Mouse (Mus musculus) spleen, adult 2 months (tissue): ENCODE data around the gene Aspdh. TPM values are rescaled to one million over a fixed set of nuclear protein-coding genes. Genes with fewer than 3 reads are reported as not detected.

Experiments
- DNase-seq, 2 experiments: peaks; one replicate each; pipeline versions ENCODE4 v3.0.0 to v3.0.0-alpha.2; 2012 to 2021; ENCODE audit warnings: low spot score in 2 of 2, low read depth in 1 of 2
- H3K27ac ChIP-seq: fragments of 200-500 bp; 2 replicates; pipeline ENCODE4 v1.5.1; 2012; ENCODE audit warnings: low read length, inconsistent platforms; ENCODE audit not compliant: insufficient read depth
- H3K27me3 ChIP-seq: fragments of 200-500 bp; 2 replicates; pipeline ENCODE4 v1.6.1; 2012; ENCODE audit warnings: mild to moderate bottlenecking, moderate library complexity, low read length, inconsistent platforms; ENCODE audit not compliant: control insufficient read depth, insufficient read depth
- H3K36me3 ChIP-seq: fragments of 200-500 bp; 2 replicates; pipeline ENCODE4 v1.6.1; 2012; ENCODE audit warnings: mild to moderate bottlenecking, low read length, inconsistent platforms; ENCODE audit not compliant: control insufficient read depth, insufficient read depth
- H3K4me1 ChIP-seq: fragments of 200-500 bp; 2 replicates; pipeline ENCODE4 v1.6.1; 2011; ENCODE audit warnings: inconsistent platforms; ENCODE audit not compliant: control insufficient read depth, insufficient read depth, insufficient read length
- H3K4me3 ChIP-seq: fragments of 200-500 bp; 2 replicates; pipeline ENCODE4 v1.5.1; 2011; ENCODE audit warnings: mild to moderate bottlenecking, inconsistent platforms; ENCODE audit not compliant: insufficient read depth, insufficient read length; ENCODE audit errors: extremely low read depth
- CTCF ChIP-seq: fragments of 200-500 bp; IDR thresholded peaks from 2 replicates; pipeline ENCODE4 v1.5.1; 2011; ENCODE audit warnings: mild to moderate bottlenecking, inconsistent platforms; ENCODE audit not compliant: insufficient read depth, insufficient read length, insufficient replicate concordance; ENCODE audit errors: extremely low read depth
- POLR2A ChIP-seq: fragments of 200-500 bp; IDR thresholded peaks from 2 replicates; pipeline ENCODE4 v1.6.1; 2011; ENCODE audit warnings: low read depth, low read length, inconsistent platforms
- WGBS: fragments of 180-500 bp; shearing (Covaris S2); methylation state at CpG from one replicate; pipeline ENCODE4 v1.1.7; 2018; 5-methylcytosine and 5-hydroxymethylcytosine counted together
- polyA plus RNA-seq: library from polyadenylated mRNA; depleted of rRNA; stranded (reverse); fragments of >200 nt; gene quantifications from 2 replicates; pipeline ENCODE4 v1.2.3, GENCODE M21; 2012

Aspdh gene
- polyA plus RNA-seq, 1 experiment = not detected

- 33% methylated on average over 1 of the region's 1 CpGs for WGBS
- Histone ChIP-seq H3K36me3 (no peaks in the 10 kb centered on the region), H3K4me3 (no peak overlapping the region), H3K4me1 (0 out of 2 replicates have a peak, but pooled peaks cover 4% of the 10 kb centered on the region), H3K27ac (no peak overlapping the region), H3K27me3 (peaks cover 5% of the 10 kb centered on the region; the same call in 1 of the 2 replicates)
- no peak for DNase-seq
- no peak for TF ChIP-seq POLR2A
- no peak for TF ChIP-seq CTCF
These were observed 7.3 kb downstream of the Aspdh start for GRCm38 (mm10) chr7:44472558-44472885.

GRCm38 (mm10) chr7:44472961-44473646 lies 7.9 kb downstream of the Aspdh start:
- 0 out of 2 replicates have a peak, but pooled peaks cover 4% of the 10 kb centered on the region for H3K4me1 ChIP-seq
- whole genome bisulfite sequencing = 38% methylated on average over 9 of the region's 9 CpGs
- no peak for DNase-seq
- H3K27me3 ChIP-seq = peaks cover 5% of the 10 kb centered on the region; the same call in 1 of the 2 replicates
- no peak overlapping the region for H3K27ac ChIP-seq
- TF ChIP-seq CTCF = no peak
- TF ChIP-seq POLR2A = no peak
- H3K4me3 ChIP-seq = no peak overlapping the region
- H3K36me3 ChIP-seq = no peaks in the 10 kb centered on the region

GRCm38 (mm10) chr7:44474419-44474818 lies 9.2 kb downstream of the Aspdh start:
- WGBS = 49% methylated on average over 4 of the region's 4 CpGs
- no peaks in the 10 kb centered on the region for H3K4me1 ChIP-seq
- H3K27me3 ChIP-seq = peaks cover 5% of the 10 kb centered on the region; the same call in 1 of the 2 replicates
- H3K27ac ChIP-seq = no peak overlapping the region
- TF ChIP-seq CTCF (no peak), POLR2A (no peak)
- H3K36me3 ChIP-seq = no peaks in the 10 kb centered on the region
- DNase-seq = no peak
- H3K4me3 ChIP-seq = no peak overlapping the region

- WGBS = 31% methylated on average over 5 of the region's 5 CpGs
- Histone ChIP-seq H3K36me3 (no peaks in the 10 kb centered on the region), H3K27me3 (peaks cover 5% of the 10 kb centered on the region; the same call in 1 of the 2 replicates), H3K4me1 (no peaks in the 10 kb centered on the region), H3K4me3 (no peak overlapping the region), H3K27ac (no peak overlapping the region)
- DNase-seq = no peak
- TF ChIP-seq CTCF (no peak), POLR2A (no peak)
These were observed 9.9 kb downstream of the Aspdh start for GRCm38 (mm10) chr7:44475046-44475614.

- no peak overlapping the region for H3K27ac ChIP-seq
These were observed 17.7 kb downstream of the Aspdh start for GRCm38 (mm10) chr7:44482836-44483435.

GRCm38 (mm10) chr7:44484109-44484508 lies 18.9 kb downstream of the Aspdh start:
- Histone ChIP-seq H3K27me3 (no peaks in the 10 kb centered on the region), H3K4me3 (no peak overlapping the region), H3K27ac (no peak overlapping the region), H3K4me1 (no peaks in the 10 kb centered on the region), H3K36me3 (peaks cover 4% of the 10 kb centered on the region; the same call in 1 of the 2 replicates)
- 95% methylated on average over 1 of the region's 1 CpGs for WGBS
- TF ChIP-seq POLR2A = no peak
- TF ChIP-seq CTCF = no peak
- DNase-seq = no peak

More at GRCm38 (mm10) chr7:44482836-44483435, 17.7 kb downstream of the Aspdh start:
- no peak for DNase-seq
- Histone ChIP-seq H3K4me3 (no peak overlapping the region), H3K27me3 (no peaks in the 10 kb centered on the region), H3K36me3 (peaks cover 3% of the 10 kb centered on the region; the same call in 1 of the 2 replicates), H3K4me1 (no peaks in the 10 kb centered on the region)
- no peak for TF ChIP-seq CTCF
- TF ChIP-seq POLR2A = no peak
- 65% methylated on average over 3 of the region's 3 CpGs for WGBS

GRCm38 (mm10) chr7:44484841-44485571 lies 19.8 kb downstream of the Aspdh start:
- H3K4me1 ChIP-seq = no peaks in the 10 kb centered on the region
- H3K27me3 ChIP-seq = no peaks in the 10 kb centered on the region
- DNase-seq = peak; percentile 60 to 67
- 47% methylated on average over 5 of the region's 5 CpGs for WGBS
- H3K4me3 ChIP-seq = no peak overlapping the region
- TF ChIP-seq CTCF (peak; percentile 89; the same call in 1 of the 2 replicates), POLR2A (no peak)
- H3K36me3 ChIP-seq = peaks cover 7% of the 10 kb centered on the region; the same call in 1 of the 2 replicates
- no peak overlapping the region for H3K27ac ChIP-seq
